Mouse (Mus musculus): ENCODE measurements around the gene Prdx5. TPM values are rescaled to one million over a fixed set of nuclear protein-coding genes. Genes with fewer than 3 reads are reported as not detected.

Prdx5 gene
- polyA plus RNA-seq, 1 experiment from 2014 or later: 215 TPM

DNA sequence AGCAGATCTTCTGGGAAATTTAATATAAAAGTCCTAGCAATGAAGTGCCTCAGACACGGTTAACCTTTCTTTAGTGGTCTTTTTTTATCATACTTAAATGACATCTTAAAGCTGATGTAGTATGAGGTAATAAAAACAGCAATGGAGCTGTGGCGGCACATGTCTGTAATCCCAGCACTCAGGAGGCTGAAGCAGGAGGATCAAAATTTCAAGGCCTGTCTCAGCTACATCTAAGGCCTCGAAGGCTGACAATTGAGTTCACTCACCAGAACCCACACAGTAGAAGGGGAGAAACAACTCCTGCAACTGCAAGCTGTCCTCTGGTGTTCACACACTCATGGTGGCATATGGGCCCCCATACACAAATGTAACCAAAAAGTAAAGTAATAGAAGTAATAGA lies 49.9 kb downstream of the Prdx5 start:
- Histone ChIP-seq H3K4me1 (ENCODE audit: control insufficient read depth, insufficient read depth, low read length) (0 out of 2 replicates have a peak, but pooled peaks cover 3% of the 10 kb centered on the region), H3K4me2 (ENCODE audit: low read length) (no peak overlapping the region), H3K4me3 (replicated peaks; ENCODE audit: low read depth, low read length) (no peak overlapping the region), H3K36me3 (ENCODE audit: control insufficient read depth, insufficient read depth, low read length) (no peaks in the 10 kb centered on the region), H3K9ac (replicated peaks; ENCODE audit: low read length) (no peak overlapping the region), H3K27ac (replicated peaks; ENCODE audit: low read depth, low read length) (no peak overlapping the region), H3K9me3 (ENCODE audit: control insufficient read depth, low read length) (no peaks in the 10 kb centered on the region), H3K27me3 (ENCODE audit: control insufficient read depth, insufficient read depth, low read length) (no peaks in the 10 kb centered on the region)
- 83% methylated on average over 3 of the region's 3 CpGs for WGBS
- ATAC-seq (ENCODE audit: low FRiP score, low TSS enrichment): no peak
- no peak for DNase-seq

DNA sequence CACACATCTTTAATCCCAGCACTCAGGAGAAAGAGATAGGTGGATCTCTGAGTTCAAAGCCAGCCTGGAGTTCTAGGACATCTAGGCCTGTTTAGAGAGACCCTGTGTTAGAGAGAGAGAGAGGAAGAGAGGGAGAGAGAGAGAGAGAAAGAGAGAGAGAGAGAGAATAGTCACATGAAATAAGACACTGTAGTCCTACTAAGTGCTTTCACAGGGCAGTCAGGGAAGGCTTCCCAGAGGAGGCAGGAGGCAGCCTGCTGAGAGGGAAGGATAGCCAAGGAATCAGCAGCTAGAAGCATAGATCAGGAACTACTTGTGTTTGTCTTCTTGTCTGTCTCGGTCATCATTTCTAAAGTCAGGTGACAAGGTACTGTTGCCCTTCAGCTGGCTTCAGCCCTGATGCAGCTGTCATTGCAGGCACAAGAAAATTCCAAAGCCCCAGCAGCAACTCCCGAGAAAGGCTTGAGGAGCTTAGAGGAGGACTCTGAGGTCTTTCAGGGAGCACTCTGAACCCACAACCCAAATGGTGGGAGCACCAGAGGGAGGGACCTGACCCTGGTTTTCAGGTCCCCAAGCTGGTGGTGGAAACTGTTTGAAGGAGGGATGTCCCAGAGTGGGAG lies 50.8 kb downstream of the Prdx5 start:
- H3K4me1 ChIP-seq (ENCODE audit: control insufficient read depth, insufficient read depth, low read length): 0 out of 2 replicates have a peak, but pooled peaks cover 3% of the 10 kb centered on the region
- WGBS: 74% methylated on average over 2 of the region's 2 CpGs
- H3K4me3 ChIP-seq (replicated peaks; ENCODE audit: low read depth, low read length): no peak overlapping the region
- H3K9me3 ChIP-seq (ENCODE audit: control insufficient read depth, low read length): no peaks in the 10 kb centered on the region
- H3K27ac ChIP-seq (replicated peaks; ENCODE audit: low read depth, low read length): no peak overlapping the region
- H3K4me2 ChIP-seq (ENCODE audit: low read length): no peak overlapping the region
- DNase-seq (no peak), ATAC-seq (ENCODE audit: low FRiP score, low TSS enrichment) (no peak)
- no peaks in the 10 kb centered on the region for H3K36me3 ChIP-seq (ENCODE audit: control insufficient read depth, insufficient read depth, low read length)
- no peaks in the 10 kb centered on the region for H3K27me3 ChIP-seq (ENCODE audit: control insufficient read depth, insufficient read depth, low read length)
- H3K9ac ChIP-seq (replicated peaks; ENCODE audit: low read length): no peak overlapping the region

DNA sequence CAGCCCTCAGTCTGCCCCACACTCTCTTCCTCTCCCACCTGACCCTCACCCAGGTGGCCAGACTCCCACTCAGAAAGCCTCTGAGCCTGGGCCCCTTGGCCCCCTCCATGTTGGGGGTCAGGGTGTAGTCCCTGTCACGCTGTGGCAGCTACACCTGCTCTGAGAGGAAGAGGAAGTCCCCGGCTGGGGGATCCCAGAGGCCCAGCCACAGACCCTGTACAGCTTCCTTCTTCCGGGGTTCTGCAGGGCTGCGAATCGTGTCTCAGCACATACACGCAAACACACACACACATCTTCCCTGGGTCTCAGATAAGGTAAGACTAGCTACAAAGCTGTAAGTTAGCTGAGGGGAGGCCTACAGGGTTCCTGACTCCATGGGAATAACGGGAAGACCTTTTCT lies 51.9 kb downstream of the Prdx5 start, which contains the start of gene Ccdc88b:
TSS of gene Ccdc88b (minus strand) at position 181 of the 400 bp plus-strand sequence.
- Histone ChIP-seq H3K27ac (replicated peaks; ENCODE audit: low read depth, low read length) (no peak within 1 kb of the TSS), H3K9ac (replicated peaks; ENCODE audit: low read length) (no peak within 1 kb of the TSS), H3K27me3 (ENCODE audit: control insufficient read depth, insufficient read depth, low read length) (no peaks in the 10 kb centered on the region), H3K4me3 (replicated peaks; ENCODE audit: low read depth, low read length) (no peak within 1 kb of the TSS), H3K4me2 (ENCODE audit: low read length) (no peak within 1 kb of the TSS), H3K9me3 (ENCODE audit: control insufficient read depth, low read length) (no peaks in the 10 kb centered on the region), H3K36me3 (ENCODE audit: control insufficient read depth, insufficient read depth, low read length) (no peaks in the 10 kb centered on the region), H3K4me1 (ENCODE audit: control insufficient read depth, insufficient read depth, low read length) (0 out of 2 replicates have a peak, but pooled peaks cover 3% of the 10 kb centered on the region)
- ATAC-seq (ENCODE audit: low FRiP score, low TSS enrichment) (no peak), DNase-seq (no peak)
- 77% methylated on average over 7 of the region's 7 CpGs for WGBS

DNA sequence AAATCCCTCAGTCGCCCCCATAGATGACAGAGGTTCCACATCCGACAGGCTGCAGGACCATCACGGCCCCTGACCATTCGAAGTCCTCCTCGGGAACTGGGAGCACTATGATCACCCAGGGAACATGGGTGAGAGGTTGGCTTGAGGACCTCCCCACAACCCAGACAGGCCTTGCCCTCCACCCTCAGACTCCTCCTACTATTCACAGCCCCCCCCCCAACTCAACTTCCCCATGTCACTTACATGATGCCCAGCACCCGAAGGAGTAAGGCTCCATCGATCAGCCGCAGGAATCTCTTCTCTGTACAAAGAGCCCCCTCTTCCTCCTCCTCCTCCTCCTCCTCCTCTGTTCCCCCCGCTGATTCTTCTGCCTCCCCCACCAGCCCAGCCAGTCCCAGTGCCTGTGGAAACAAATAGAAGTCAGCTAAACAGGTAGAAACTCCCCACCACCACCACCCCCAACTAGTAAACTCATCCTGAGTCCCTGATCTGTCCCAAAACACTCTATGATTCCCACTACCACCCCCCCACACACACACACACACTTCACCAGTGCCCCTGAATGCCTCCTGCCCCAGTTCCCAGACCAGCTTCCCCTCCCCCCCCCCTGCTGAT lies 52.4 kb downstream of the Prdx5 start:
- H3K27ac ChIP-seq (replicated peaks; ENCODE audit: low read depth, low read length): no peak overlapping the region
- ATAC-seq (ENCODE audit: low FRiP score, low TSS enrichment) (no peak), DNase-seq (no peak)
- H3K4me2 ChIP-seq (ENCODE audit: low read length): no peak overlapping the region
- no peaks in the 10 kb centered on the region for H3K27me3 ChIP-seq (ENCODE audit: control insufficient read depth, insufficient read depth, low read length)
- H3K4me3 ChIP-seq (replicated peaks; ENCODE audit: low read depth, low read length): no peak overlapping the region
- H3K36me3 ChIP-seq (ENCODE audit: control insufficient read depth, insufficient read depth, low read length): no peaks in the 10 kb centered on the region
- 0 out of 2 replicates have a peak, but pooled peaks cover 3% of the 10 kb centered on the region for H3K4me1 ChIP-seq (ENCODE audit: control insufficient read depth, insufficient read depth, low read length)
- 73% methylated on average over 9 of the region's 9 CpGs for WGBS
- no peaks in the 10 kb centered on the region for H3K9me3 ChIP-seq (ENCODE audit: control insufficient read depth, low read length)
- no peak overlapping the region for H3K9ac ChIP-seq (replicated peaks; ENCODE audit: low read length)

DNA sequence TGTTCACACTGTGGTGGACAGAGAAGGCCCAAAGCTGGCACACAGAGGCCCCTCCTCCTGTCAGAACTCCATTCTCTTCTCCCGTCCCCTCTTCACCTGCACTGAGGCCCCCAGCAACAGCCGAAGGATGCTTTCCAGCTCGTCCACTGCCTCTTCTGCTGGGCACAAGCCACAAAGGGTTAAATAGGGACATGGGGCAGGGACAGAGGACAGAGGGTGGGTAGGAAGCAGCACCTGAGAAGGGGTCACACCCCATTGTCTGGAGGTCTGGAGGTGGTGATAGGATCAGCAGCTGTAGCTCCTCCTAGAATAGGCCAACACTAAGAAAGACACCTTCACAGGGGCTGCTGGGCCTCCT lies 52.9 kb downstream of the Prdx5 start:
- no peak for DNase-seq
- Histone ChIP-seq H3K4me1 (ENCODE audit: control insufficient read depth, insufficient read depth, low read length) (0 out of 2 replicates have a peak, but pooled peaks cover 3% of the 10 kb centered on the region), H3K9me3 (ENCODE audit: control insufficient read depth, low read length) (no peaks in the 10 kb centered on the region), H3K27me3 (ENCODE audit: control insufficient read depth, insufficient read depth, low read length) (no peaks in the 10 kb centered on the region), H3K4me3 (replicated peaks; ENCODE audit: low read depth, low read length) (no peak overlapping the region), H3K4me2 (ENCODE audit: low read length) (no peak overlapping the region), H3K9ac (replicated peaks; ENCODE audit: low read length) (no peak overlapping the region), H3K27ac (replicated peaks; ENCODE audit: low read depth, low read length) (no peak overlapping the region), H3K36me3 (ENCODE audit: control insufficient read depth, insufficient read depth, low read length) (no peaks in the 10 kb centered on the region)
- no peak for ATAC-seq (ENCODE audit: low FRiP score, low TSS enrichment)
- 36% methylated on average over 3 of the region's 3 CpGs for WGBS

Small RNA genes lying within 50 kb of the gene (microRNA-seq; reads per million reads assigned to microRNA genes)
- 2.5 reads per million, percentile 17 among the genes with 10 or more reads in this experiment for gene Mir6990

Other genes with a start within 250 kb of the Prdx5 start
- 6.0 and 6.8 TPM in 2 replicates for gene Rps6ka4, start 69.5 kb downstream of the Prdx5 start, polyA plus RNA-seq (2014; fragmentation: Nextera tagmentation; extraction: Ambion mirVana)
- 0.23 and 0.49 TPM in 2 replicates for gene Ccdc88b, start 51.9 kb downstream of the Prdx5 start, polyA plus RNA-seq (2014; fragmentation: Nextera tagmentation; extraction: Ambion mirVana)
- 115 and 140 TPM in 2 replicates for gene Trmt112, start 408 bp downstream of the Prdx5 start, polyA plus RNA-seq (2014; fragmentation: Nextera tagmentation; extraction: Ambion mirVana)
- 6.9 and 13.6 TPM in 2 replicates for gene Esrra, start 11.7 kb upstream of the Prdx5 start, polyA plus RNA-seq (2014; fragmentation: Nextera tagmentation; extraction: Ambion mirVana)
- 0.53 and 0.78 TPM in 2 replicates for gene Catsperz, start 15.3 kb upstream of the Prdx5 start, polyA plus RNA-seq (2014; fragmentation: Nextera tagmentation; extraction: Ambion mirVana)
- gene Kcnk4, start 24.4 kb upstream of the Prdx5 start, polyA plus RNA-seq (2014; fragmentation: Nextera tagmentation; extraction: Ambion mirVana): 1.9 and 3.4 TPM in 2 replicates
- 77.1 and 79.3 TPM in 2 replicates for gene Bad, start 31.8 kb upstream of the Prdx5 start, polyA plus RNA-seq (2014; fragmentation: Nextera tagmentation; extraction: Ambion mirVana)
- gene Gpr137, start 32.4 kb upstream of the Prdx5 start, polyA plus RNA-seq (2014; fragmentation: Nextera tagmentation; extraction: Ambion mirVana): 56.0 and 60.4 TPM in 2 replicates
- 198 and 257 TPM in 2 replicates for gene Ppp1r14b, start 64.9 kb upstream of the Prdx5 start, polyA plus RNA-seq (2014; fragmentation: Nextera tagmentation; extraction: Ambion mirVana)
- 6.3 and 8.8 TPM in 2 replicates for gene Plcb3, start 66.4 kb upstream of the Prdx5 start, polyA plus RNA-seq (2014; fragmentation: Nextera tagmentation; extraction: Ambion mirVana)
- 73.8 and 86.9 TPM in 2 replicates for gene Fkbp2, start 70.4 kb upstream of the Prdx5 start, polyA plus RNA-seq (2014; fragmentation: Nextera tagmentation; extraction: Ambion mirVana)
- gene Vegfb, start 77.5 kb upstream of the Prdx5 start, polyA plus RNA-seq (2014; fragmentation: Nextera tagmentation; extraction: Ambion mirVana): 33.1 and 47.3 TPM in 2 replicates
- 23.1 and 26.7 TPM in 2 replicates for gene Dnajc4, start 82.5 kb upstream of the Prdx5 start, polyA plus RNA-seq (2014; fragmentation: Nextera tagmentation; extraction: Ambion mirVana)
- gene Nudt22, start 86.0 kb upstream of the Prdx5 start, polyA plus RNA-seq (2014; fragmentation: Nextera tagmentation; extraction: Ambion mirVana): 19.4 and 20.2 TPM in 2 replicates
- 18.6 and 20.0 TPM in 2 replicates for gene Trpt1, start 86.0 kb upstream of the Prdx5 start, polyA plus RNA-seq (2014; fragmentation: Nextera tagmentation; extraction: Ambion mirVana)
- gene Fermt3, start 109.4 kb upstream of the Prdx5 start, polyA plus RNA-seq (2014; fragmentation: Nextera tagmentation; extraction: Ambion mirVana): 1.7 and 3.0 TPM in 2 replicates
- 180 and 217 TPM in 2 replicates for gene Stip1, start 129.9 kb upstream of the Prdx5 start, polyA plus RNA-seq (2014; fragmentation: Nextera tagmentation; extraction: Ambion mirVana)
- 3.4 and 3.9 TPM in 2 replicates for gene Macrod1, start 146.7 kb upstream of the Prdx5 start, polyA plus RNA-seq (2014; fragmentation: Nextera tagmentation; extraction: Ambion mirVana)
- gene Flrt1, start 195.6 kb upstream of the Prdx5 start, polyA plus RNA-seq (2014; fragmentation: Nextera tagmentation; extraction: Ambion mirVana): 7.0 and 10.2 TPM in 2 replicates